Mouse (Mus musculus): ENCODE results near the gene Prep.
A peak's percentile ranks its signal among the peaks of the same experiment; 100 is the strongest.
"Not testable (repeated sequence)": the region's sequence is repeated elsewhere in the genome, so short reads cannot be mapped to it uniquely, and the experiment has no call there.

Gene Prep

GRCm38 (mm10) chr10:45076585-45076984, 9.6 kb downstream of the Prep start:
- no peak for DNase-seq

- DNase-seq = no peak
Measured at GRCm38 (mm10) chr10:45077353-45077752, 10.3 kb downstream of the Prep start.

- DNase-seq = no peak
Measured at GRCm38 (mm10) chr10:45079756-45080155, 12.8 kb downstream of the Prep start.

GRCm38 (mm10) chr10:45080490-45080889, 13.5 kb downstream of the Prep start:
- no peak for DNase-seq

GRCm38 (mm10) chr10:45082730-45083129, 15.7 kb downstream of the Prep start:
- DNase-seq = no peak

- DNase-seq = not testable (repeated sequence)
Measured at GRCm38 (mm10) chr10:45084002-45084401, 17.0 kb downstream of the Prep start.

GRCm38 (mm10) chr10:45084471-45084870, 17.5 kb downstream of the Prep start:
- no peak for DNase-seq

- DNase-seq = no peak
Measured at GRCm38 (mm10) chr10:45085315-45085714, 18.3 kb downstream of the Prep start.

GRCm38 (mm10) chr10:45086637-45087036, 19.6 kb downstream of the Prep start:
- DNase-seq = no peak

- no peak for DNase-seq
Measured at GRCm38 (mm10) chr10:45091462-45092079, 24.6 kb downstream of the Prep start.

GRCm38 (mm10) chr10:45092080-45093056, 25.4 kb downstream of the Prep start:
- DNase-seq = no peak

- DNase-seq = no peak
Measured at GRCm38 (mm10) chr10:45098751-45099150, 31.7 kb downstream of the Prep start.

- no peak for DNase-seq
Measured at GRCm38 (mm10) chr10:45100473-45100872, 33.5 kb downstream of the Prep start.

- DNase-seq = no peak
Measured at GRCm38 (mm10) chr10:45103184-45103583, 36.2 kb downstream of the Prep start.

GRCm38 (mm10) chr10:45104098-45104497, 37.1 kb downstream of the Prep start:
- DNase-seq = peak; percentile 23

- no peak for DNase-seq
Measured at GRCm38 (mm10) chr10:45104535-45105079, 37.6 kb downstream of the Prep start.

- DNase-seq = no peak
Measured at GRCm38 (mm10) chr10:45106541-45106940, 39.5 kb downstream of the Prep start.

- DNase-seq = no peak
Measured at GRCm38 (mm10) chr10:45107313-45107712, 40.3 kb downstream of the Prep start.

- no peak for DNase-seq
Measured at GRCm38 (mm10) chr10:45109041-45109440, 42.0 kb downstream of the Prep start.

GRCm38 (mm10) chr10:45109974-45110373, 43.0 kb downstream of the Prep start:
- DNase-seq = no peak

GRCm38 (mm10) chr10:45112927-45113326, 45.9 kb downstream of the Prep start:
- DNase-seq = no peak

- DNase-seq = no peak
Measured at GRCm38 (mm10) chr10:45114462-45114861, 47.5 kb downstream of the Prep start.

GRCm38 (mm10) chr10:45116832-45117231, 49.8 kb downstream of the Prep start:
- no peak for DNase-seq

- peak; percentile 43 for DNase-seq
Measured at GRCm38 (mm10) chr10:45118389-45118788, 51.4 kb downstream of the Prep start.

Data from cerebellum, adult 11-12 months (tissue).